Mouse (Mus musculus): Measurements from ENCODE around the gene Zbtb40.

GRCm38 (mm10) chr4:136995361-136995760, 53.2 kb downstream of the Zbtb40 start:
- TF ChIP-seq CTCF (IDR thresholded peaks at IDR 0.05; ENCODE audit: low read depth) (no peak), EP300 (IDR thresholded peaks at IDR 0.05; ENCODE audit: low read depth) (no peak)
